Mouse (Mus musculus): ENCODE results near the gene Pax8. TPM values are rescaled to one million over a fixed set of nuclear protein-coding genes. Genes with fewer than 3 reads are reported as not detected.

Gene Pax8
- total and polyA plus RNA-seq, 3 experiments = 0.17 to 0.60 TPM; not detected in 1

DNA sequence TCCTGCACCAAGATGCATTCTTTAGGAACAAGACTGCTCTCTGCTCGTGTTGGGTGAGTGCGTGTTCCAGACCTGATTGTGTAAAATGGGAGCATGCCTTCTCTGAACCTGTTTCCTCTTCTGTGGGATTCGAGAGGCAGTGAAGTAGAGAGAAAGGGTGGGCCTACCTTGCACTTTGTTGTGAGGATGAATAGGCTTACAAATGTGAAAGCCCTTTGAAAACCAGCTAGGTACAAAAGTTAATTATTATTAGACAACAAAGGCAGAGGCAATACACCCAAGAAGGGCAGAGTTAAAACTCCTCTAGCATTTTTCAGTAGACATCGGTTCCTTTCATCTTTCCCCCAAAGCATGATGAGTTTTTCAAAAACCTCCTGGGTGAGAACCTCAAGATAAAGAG is 3.2 kb upstream of the Pax8 start:
- Histone ChIP-seq H3K27me3 (replicated peaks) (peaks cover 6% of the 10 kb centered on the region), H3K4me2 (ENCODE audit: insufficient read depth, low read depth, poor library complexity, severe bottlenecking) (no peak overlapping the region), H3K4me3 (replicated peaks in 1 of 3; ENCODE audit: low read depth in 2 of 3, low read length in 2 of 3, poor library complexity in 1 of 3) (no peak overlapping the region), H3K79me2 (replicated peaks; ENCODE audit: control insufficient read depth, extremely low read depth, insufficient read depth, poor library complexity, severe bottlenecking) (no peaks in the 10 kb centered on the region), H3K4me1 (ENCODE audit: control insufficient read depth in 1 of 2, insufficient read depth in 2 of 2) (no peaks in the 10 kb centered on the region), H3K36me3 (replicated peaks in 1 of 2; ENCODE audit: control insufficient read depth in 1 of 2, insufficient read depth in 1 of 2, low read length in 1 of 2) (no peaks in the 10 kb centered on the region), H3K27ac (ENCODE audit: insufficient read depth, low read depth) (no peak overlapping the region), H3K9me3 (replicated peaks; ENCODE audit: low read length) (no peaks in the 10 kb centered on the region), H3K9ac (ENCODE audit: insufficient read depth, low read depth) (no peak overlapping the region)
- dilution Hi-C loops (cut with MboI; ENCODE audit: extremely low pct_ligation_motif_present, extremely low pct_unique_long_range_greater_than_20kb, low sequenced_read_pairs) (no loop called here), in situ Hi-C loops (cut with MboI; ENCODE audit: low pct_ligation_motif_present, low pct_unique_long_range_greater_than_20kb, low sequenced_read_pairs) (no loop called here)
- TF ChIP-seq PAX5 (IDR thresholded peaks at IDR 0.05; ENCODE audit: low read length) (no peak), MAX (IDR thresholded peaks at IDR 0.05; ENCODE audit: low read length) (no peak), NRF1 (IDR thresholded peaks at IDR 0.05; ENCODE audit: low read depth, low read length) (no peak), SIN3A (IDR thresholded peaks at IDR 0.05; ENCODE audit: low read length) (no peak), SMC3 (IDR thresholded peaks at IDR 0.05; ENCODE audit: low read depth, low read length) (no peak), UBTF (IDR thresholded peaks at IDR 0.05; ENCODE audit: low read depth, low read length) (no peak), BHLHE40 (IDR thresholded peaks at IDR 0.05; ENCODE audit: low read depth, low read length) (no peak), CHD1 (IDR thresholded peaks at IDR 0.05; ENCODE audit: low read depth, low read length) (no peak), ZKSCAN1 (IDR thresholded peaks at IDR 0.05; ENCODE audit: borderline replicate concordance, low read depth, low read length) (no peak), HCFC1 (IDR thresholded peaks at IDR 0.05; ENCODE audit: low read depth, low read length) (no peak), MYC (IDR thresholded peaks at IDR 0.05; ENCODE audit: low read depth, low read length) (no peak), USF2 (conservative IDR thresholded peaks at IDR 0.05; ENCODE audit: low read depth, low read length) (no peak), JUN (IDR thresholded peaks at IDR 0.05; ENCODE audit: insufficient read depth, low read depth, low read length) (no peak), NELFE (IDR thresholded peaks at IDR 0.05; ENCODE audit: low read depth, low read length) (no peak), MXI1 (IDR thresholded peaks at IDR 0.05; ENCODE audit: low read depth, low read length) (no peak), JUND (conservative IDR thresholded peaks at IDR 0.05; ENCODE audit: low read depth, low read length) (no peak), ELF1 (IDR thresholded peaks at IDR 0.05; ENCODE audit: low read depth, low read length) (no peak)
- no peak for DNase-seq (ENCODE audit: extremely low read depth)

DNA sequence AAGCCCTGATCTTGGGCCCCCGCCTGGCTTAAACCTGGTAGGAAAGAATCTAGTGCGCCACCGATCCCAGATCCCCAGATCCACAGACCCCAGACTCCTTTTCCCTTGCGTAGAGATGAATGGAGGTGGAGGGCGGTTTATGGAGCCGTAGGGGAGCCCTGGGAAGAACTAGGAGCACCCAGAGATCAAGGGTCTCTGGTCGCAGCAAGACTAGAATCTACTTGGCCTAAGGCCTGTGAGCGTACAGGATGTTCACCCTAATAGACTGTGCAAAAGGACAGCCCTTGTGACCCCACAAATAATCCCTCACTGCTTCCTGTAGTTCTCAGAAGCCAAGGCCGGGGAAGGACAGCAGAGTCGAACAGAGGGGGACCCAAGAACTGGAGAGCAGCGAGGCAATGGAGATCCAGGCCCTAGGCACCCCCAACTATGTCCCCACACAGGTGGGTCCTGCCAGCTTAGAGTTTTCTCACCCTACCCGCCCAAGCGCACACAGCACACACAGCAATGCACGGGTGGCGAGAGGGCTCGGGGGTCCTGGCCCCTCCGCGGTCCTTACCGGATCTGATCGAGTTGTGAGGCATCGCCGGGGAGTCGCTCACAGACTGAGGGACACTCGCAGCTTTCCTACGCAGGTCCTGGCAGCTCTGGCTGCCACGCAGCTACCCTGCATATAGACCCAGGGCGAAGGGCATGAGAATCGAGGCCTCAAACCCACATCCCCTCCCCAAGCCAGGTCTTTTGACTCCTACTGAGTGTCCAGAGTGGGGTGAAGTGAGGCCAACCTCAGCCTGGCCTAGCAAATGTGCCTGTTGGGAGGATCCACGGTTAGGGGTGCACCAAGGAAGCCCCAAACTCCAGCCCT is 653 bp downstream of the Pax8 start:
- no peaks in the 10 kb centered on the region for H3K36me3 ChIP-seq (replicated peaks in 1 of 2; ENCODE audit: control insufficient read depth in 1 of 2, insufficient read depth in 1 of 2, low read length in 1 of 2)
- dilution Hi-C loops (cut with MboI; ENCODE audit: extremely low pct_ligation_motif_present, extremely low pct_unique_long_range_greater_than_20kb, low sequenced_read_pairs) (no loop called here), in situ Hi-C loops (cut with MboI; ENCODE audit: low pct_ligation_motif_present, low pct_unique_long_range_greater_than_20kb, low sequenced_read_pairs) (no loop called here)
- no peak overlapping the region for H3K4me2 ChIP-seq (ENCODE audit: insufficient read depth, low read depth, poor library complexity, severe bottlenecking)
- H3K9ac ChIP-seq (ENCODE audit: insufficient read depth, low read depth) = no peak overlapping the region
- TF ChIP-seq ZC3H11A (IDR thresholded peaks at IDR 0.05; ENCODE audit: low read depth, low read length) = no peak
- no peak for TF ChIP-seq JUN (IDR thresholded peaks at IDR 0.05; ENCODE audit: insufficient read depth, low read depth, low read length)
- no peak for TF ChIP-seq RAD21 (IDR thresholded peaks at IDR 0.05; ENCODE audit: low read depth, low read length)
- TF ChIP-seq ELF1 (IDR thresholded peaks at IDR 0.05; ENCODE audit: low read depth, low read length) = no peak
- no peak for TF ChIP-seq GABPA (IDR thresholded peaks at IDR 0.05; ENCODE audit: insufficient replicate concordance, low read depth, low read length)
- no peak for TF ChIP-seq RCOR1 (conservative IDR thresholded peaks at IDR 0.05; ENCODE audit: low read depth, low read length)
- TF ChIP-seq CTCF (conservative IDR thresholded peaks at IDR 0.05 in 1 of 2, IDR thresholded peaks at IDR 0.05 in 1 of 2; ENCODE audit: low read depth in 2 of 2, low read length in 2 of 2) = no peak
- no peak for TF ChIP-seq E2F4 (IDR thresholded peaks at IDR 0.05; ENCODE audit: insufficient replicate concordance, low read depth, low read length)
- no peak for TF ChIP-seq MYC (IDR thresholded peaks at IDR 0.05; ENCODE audit: low read depth, low read length)
- TF ChIP-seq MAX (IDR thresholded peaks at IDR 0.05; ENCODE audit: low read length) = no peak
- TF ChIP-seq NRF1 (IDR thresholded peaks at IDR 0.05; ENCODE audit: low read depth, low read length) = no peak
- TF ChIP-seq MEF2A (IDR thresholded peaks at IDR 0.05; ENCODE audit: borderline replicate concordance, low read depth, low read length) = no peak
- no peak for TF ChIP-seq CHD1 (IDR thresholded peaks at IDR 0.05; ENCODE audit: low read depth, low read length)
- no peak for TF ChIP-seq ZKSCAN1 (IDR thresholded peaks at IDR 0.05; ENCODE audit: borderline replicate concordance, low read depth, low read length)
- no peak for TF ChIP-seq ZNF384 (IDR thresholded peaks at IDR 0.05; ENCODE audit: low read depth, low read length)
- no peak for TF ChIP-seq BHLHE40 (IDR thresholded peaks at IDR 0.05; ENCODE audit: low read depth, low read length)
- TF ChIP-seq HCFC1 (IDR thresholded peaks at IDR 0.05; ENCODE audit: low read depth, low read length) = no peak
- TF ChIP-seq TCF12 (IDR thresholded peaks at IDR 0.05; ENCODE audit: low read depth, low read length) = no peak
- TF ChIP-seq USF1 (IDR thresholded peaks at IDR 0.05; ENCODE audit: low read depth, low read length) = no peak
- TF ChIP-seq JUND (conservative IDR thresholded peaks at IDR 0.05; ENCODE audit: low read depth, low read length) = no peak
- H3K4me1 ChIP-seq (ENCODE audit: control insufficient read depth in 1 of 2, insufficient read depth in 2 of 2) = no peaks in the 10 kb centered on the region
- no peak overlapping the region for H3K27ac ChIP-seq (ENCODE audit: insufficient read depth, low read depth)
- no peaks in the 10 kb centered on the region for H3K9me3 ChIP-seq (replicated peaks; ENCODE audit: low read length)
- H3K27me3 ChIP-seq (replicated peaks) = peaks cover 3% of the 10 kb centered on the region
- H3K79me2 ChIP-seq (replicated peaks; ENCODE audit: control insufficient read depth, extremely low read depth, insufficient read depth, poor library complexity, severe bottlenecking) = no peaks in the 10 kb centered on the region
- no peak for DNase-seq (ENCODE audit: extremely low read depth)
- H3K4me3 ChIP-seq (replicated peaks in 1 of 3; ENCODE audit: low read depth in 2 of 3, low read length in 2 of 3, poor library complexity in 1 of 3) = no peak overlapping the region
